Mouse (Mus musculus): Measurements from ENCODE around the gene Hps4.

DNA sequence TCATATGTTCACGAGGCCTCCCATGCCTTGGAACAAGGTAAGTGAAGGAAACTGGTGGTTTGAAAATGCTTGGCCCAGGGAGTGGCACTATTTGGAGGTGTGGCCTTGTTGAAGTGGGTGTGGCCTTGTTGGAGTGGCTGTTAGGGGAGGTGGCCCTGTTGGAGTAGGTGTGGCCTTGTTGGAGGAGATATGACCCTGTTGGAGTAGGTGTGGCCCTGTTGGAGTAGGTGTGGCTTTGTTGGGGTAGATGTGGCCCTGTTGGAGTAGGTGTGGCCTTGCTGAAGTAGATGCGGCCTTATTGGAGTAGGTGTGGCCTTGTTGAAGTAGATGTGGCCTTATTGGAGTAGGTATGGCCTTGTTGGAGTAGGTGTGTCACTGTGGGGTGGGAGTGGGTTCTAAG lies 43.1 kb downstream of the Hps4 start:
- no peak for TF ChIP-seq CTCF (IDR thresholded peaks at IDR 0.05; ENCODE audit: low read depth)
- TF ChIP-seq EP300 (IDR thresholded peaks at IDR 0.05; ENCODE audit: low read depth): no peak

All from heart, postnatal 0 days (tissue).